Mouse (Mus musculus) gastrocnemius, postnatal 4 days (tissue): ENCODE measurements around the gene Cdc42se2. TPM values are rescaled to one million over a fixed set of nuclear protein-coding genes. Genes with fewer than 3 reads are reported as not detected.

ENCODE experiments used
- total RNA-seq, 2 experiments: library from RNA; stranded (reverse); gene quantifications; 2 replicates each; pipeline ENCODE4 v1.2.3; 2021

Cdc42se2 gene
- total RNA-seq, 2 experiments from 2014 or later = 30.9 to 36.3 TPM

Other genes starting within 250 kb of the Cdc42se2 start
- 10 to 100 TPM; 12.2 to 18.9 TPM for gene Lyrm7, start 73.2 kb upstream of the Cdc42se2 start, total RNA-seq
- gene Hint1, start 78.7 kb upstream of the Cdc42se2 start, total RNA-seq = 100 to 1,000 TPM; 291 TPM
- 10 to 100 TPM; 26.2 to 33.7 TPM for gene Gpx3, start 114.8 kb upstream of the Cdc42se2 start, total RNA-seq
- 10 to 100 TPM; 44.4 to 51.3 TPM for gene Tnip1, start 175.2 kb upstream of the Cdc42se2 start, total RNA-seq
- 100 to 1,000 TPM; 466 to 474 TPM for gene Anxa6, start 245.8 kb upstream of the Cdc42se2 start, total RNA-seq